Mouse (Mus musculus) ES-E14 (cell line): ENCODE results near the gene Prr15l. TPM values are rescaled to one million over a fixed set of nuclear protein-coding genes. Genes with fewer than 3 reads are reported as not detected.

Experiments
- DNase-seq: peaks from one replicate; pipeline ENCODE4 v3.0.0-alpha.2; 2013; ENCODE audit warnings: low read depth, low spot score
- H3K27ac ChIP-seq: 2 replicates; pipeline ENCODE4 v1.5.1; 2012; ENCODE audit warnings: low read depth, mild to moderate bottlenecking, low read length, moderate library complexity, mixed read lengths; ENCODE audit not compliant: poor library complexity, insufficient read depth, severe bottlenecking
- H3K36me3 ChIP-seq: 2 replicates; pipeline ENCODE4 v1.6.1; 2012; ENCODE audit warnings: mild to moderate bottlenecking, low read length, moderate library complexity, mixed read lengths; ENCODE audit not compliant: control insufficient read depth, poor library complexity, insufficient read depth, severe bottlenecking
- H3K4me1 ChIP-seq, 2 experiments: fragments of 150-350 bp in 1 of 2; sonication (generic) in 1 of 2; 2 replicates each; pipeline ENCODE4 v1.6.1; 2012; ENCODE audit warnings: low read length in 2 of 2, mild to moderate bottlenecking in 1 of 2, mixed read lengths in 1 of 2; ENCODE audit not compliant: control insufficient read depth in 2 of 2, insufficient read depth in 2 of 2, poor library complexity in 1 of 2
- H3K4me3 ChIP-seq, 2 experiments: fragments of 150-350 bp in 1 of 2; sonication (generic) in 1 of 2; 2 replicates each; pipeline ENCODE4 v1.5.1; 2012; ENCODE audit warnings: low read length in 2 of 2, low read depth in 1 of 2, mild to moderate bottlenecking in 1 of 2, mixed read lengths in 1 of 2; ENCODE audit not compliant: insufficient read depth in 1 of 2, poor library complexity in 1 of 2, severe bottlenecking in 1 of 2
- H3K9ac ChIP-seq: 2 replicates; pipeline ENCODE4 v1.6.1; 2012; ENCODE audit warnings: low read depth, mild to moderate bottlenecking, low read length, mixed read lengths; ENCODE audit not compliant: poor library complexity, insufficient read depth, severe bottlenecking
- H3K9me3 ChIP-seq: fragments of 150-350 bp; sonication (generic); 2 replicates; pipeline ENCODE4 v1.6.1; 2012; ENCODE audit warnings: low read depth, mild to moderate bottlenecking, low read length; ENCODE audit not compliant: control insufficient read depth, insufficient read depth
- CHD2 ChIP-seq: IDR thresholded peaks from 2 replicates; pipeline ENCODE4 v1.6.1; 2014; ENCODE audit warnings: mild to moderate bottlenecking, low read depth, low read length, inconsistent platforms
- HCFC1 ChIP-seq: IDR thresholded peaks from 2 replicates; pipeline ENCODE4 v1.6.1; 2012; ENCODE audit warnings: low read length, inconsistent platforms, borderline replicate concordance; ENCODE audit not compliant: insufficient read depth
- MAFK ChIP-seq: IDR thresholded peaks from 2 replicates; pipeline ENCODE4 v1.6.1; 2014; ENCODE audit warnings: mild to moderate bottlenecking, low read depth, low read length, inconsistent platforms; ENCODE audit not compliant: insufficient read depth
- ZC3H11A ChIP-seq: IDR thresholded peaks from 2 replicates; pipeline ENCODE4 v1.6.1; 2012; ENCODE audit warnings: low read depth, mild to moderate bottlenecking, inconsistent platforms, low read length, borderline replicate concordance
- ZNF384 ChIP-seq: IDR thresholded peaks from 2 replicates; pipeline ENCODE4 v1.6.1; 2012; ENCODE audit warnings: low read depth, low read length, inconsistent platforms
- in situ Hi-C, 2 experiments: fragments of 600-800 bp; cut with MboI; formaldehyde crosslinking; loops; one replicate each; pipeline ENCODE4 v1.15.1; 2025; ENCODE audit warnings: low sequenced_read_pairs in 2 of 2, inconsistent platforms in 1 of 2; ENCODE audit not compliant: unreplicated experiment in 2 of 2
- total RNA-seq: library from RNA; depleted of rRNA; stranded (reverse); fragments of 300-350 nt; gene quantifications from 2 replicates; pipeline ENCODE4 v1.2.3, GENCODE M21; 2012

Gene Prr15l
- total RNA-seq, 1 experiment = 0.67 TPM

- Histone ChIP-seq H3K9me3 (no peaks in the 10 kb centered on the region), H3K36me3 (no peaks in the 10 kb centered on the region), H3K9ac (no peak overlapping the region), H3K27ac (no peak overlapping the region), H3K4me1 (0 out of 4 replicates have a peak, but pooled peaks cover 0 to under 1% of the 10 kb centered on the region in 2 experiments), H3K4me3 (no peak overlapping the region)
- DNase-seq = no peak
- in situ Hi-C loops = no loop called here
- TF ChIP-seq ZNF384 (no peak), MAFK (peak; percentile 79), ZC3H11A (no peak), HCFC1 (no peak), CHD2 (no peak)
These were observed 40.9 kb upstream of the Prr15l start for GRCm38 (mm10) chr11:96886942-96887546.

- Histone ChIP-seq H3K4me3 (no peak overlapping the region), H3K4me1 (peaks cover 0 to 7% of the 10 kb centered on the region in 2 experiments; a peak in 2 of 4 replicates), H3K9ac (no peak overlapping the region), H3K9me3 (no peaks in the 10 kb centered on the region), H3K36me3 (no peaks in the 10 kb centered on the region), H3K27ac (no peak overlapping the region)
- TF ChIP-seq MAFK (no peak), CHD2 (no peak), ZC3H11A (no peak), ZNF384 (no peak), HCFC1 (no peak)
- no peak for DNase-seq
- in situ Hi-C loops = no loop called here
These were observed 35.9 kb upstream of the Prr15l start for GRCm38 (mm10) chr11:96891784-96892527.

DNA sequence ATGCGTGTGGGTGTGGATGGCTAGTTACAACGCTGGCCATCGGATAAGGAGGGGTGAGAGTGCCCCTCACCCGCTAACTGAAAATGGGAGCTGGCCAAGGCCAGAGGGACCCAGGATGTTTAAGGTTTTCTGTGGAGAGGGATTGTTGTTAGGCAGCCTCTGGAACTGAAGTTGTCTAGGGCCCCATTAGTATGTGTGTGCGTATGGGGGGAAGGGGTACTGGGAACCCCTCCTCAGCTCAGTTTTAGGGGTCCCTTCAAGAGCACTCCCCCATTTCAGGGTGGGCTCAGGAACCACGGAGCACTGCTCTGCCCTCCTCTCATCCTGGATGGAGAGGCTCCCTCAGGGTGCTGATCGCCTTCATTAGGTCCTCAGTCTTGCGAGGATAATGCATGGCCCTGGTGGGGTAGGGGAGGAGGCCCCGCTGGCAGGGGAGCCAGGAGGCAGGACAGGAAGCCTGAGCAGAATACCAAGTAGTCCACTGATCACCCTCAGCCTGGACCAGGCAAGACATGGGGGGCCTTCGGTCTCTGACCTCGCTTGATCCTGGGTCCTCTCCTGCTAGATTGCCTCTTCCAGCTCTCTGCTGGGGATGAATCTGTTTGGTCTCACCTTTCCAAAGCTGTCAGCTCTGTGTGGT lies 34.6 kb upstream of the Prr15l start:
- Histone ChIP-seq H3K4me3 (no peak overlapping the region), H3K9me3 (no peaks in the 10 kb centered on the region), H3K4me1 (peaks cover 5 to 12% of the 10 kb centered on the region in 2 experiments; a peak in 3 of 4 replicates), H3K27ac (no peak overlapping the region), H3K36me3 (no peaks in the 10 kb centered on the region), H3K9ac (no peak overlapping the region)
- DNase-seq = no peak
- in situ Hi-C loops = no loop called here
- TF ChIP-seq ZNF384 (no peak), ZC3H11A (no peak), MAFK (no peak)

- no peak overlapping the region for H3K27ac ChIP-seq
- TF ChIP-seq CHD2 = no peak
- TF ChIP-seq ZNF384 = no peak
- TF ChIP-seq MAFK = no peak
- no peak for TF ChIP-seq ZC3H11A
- no peak for TF ChIP-seq HCFC1
- no peaks in the 10 kb centered on the region for H3K9me3 ChIP-seq
- H3K36me3 ChIP-seq = no peaks in the 10 kb centered on the region
- no peak overlapping the region for H3K4me3 ChIP-seq
- H3K4me1 ChIP-seq = peaks cover 9 to 23% of the 10 kb centered on the region in 2 experiments
- H3K9ac ChIP-seq = no peak overlapping the region
- in situ Hi-C loops = no loop called here
- no peak for DNase-seq
These were observed 32.0 kb upstream of the Prr15l start for GRCm38 (mm10) chr11:96895886-96896285.
